Mouse (Mus musculus) liver, embryonic 14.5 days (tissue): ENCODE results near the gene Cntn5. TPM values are rescaled to one million over a fixed set of nuclear protein-coding genes. Genes with fewer than 3 reads are reported as not detected.

Experiments used
- ATAC-seq: fragments of 200-750 bp; cut with Nextera tagmentation; 2 replicates; pipeline ENCODE4 v1.8.0; 2017; ENCODE audit warnings: moderate number of reproducible peaks, mild to moderate bottlenecking, moderate library complexity; ENCODE audit not compliant: insufficient read depth
- DNase-seq, 3 experiments: peaks; one replicate each; pipeline ENCODE4 v3.0.0-alpha.2; 2012 to 2013; ENCODE audit warnings: low read depth in 3 of 3, low spot score in 3 of 3
- H3K27ac ChIP-seq: fragments of 300-500 bp; sonication (generic); 2 replicates; pipeline ENCODE4 v1.5.1; 2014; ENCODE audit warnings: moderate library complexity, mild to moderate bottlenecking, control low read depth, inconsistent platforms
- H3K27me3 ChIP-seq: fragments of 300-500 bp; sonication (generic); 2 replicates; pipeline ENCODE4 v1.6.1; 2014; ENCODE audit warnings: mild to moderate bottlenecking, low read length, moderate library complexity; ENCODE audit not compliant: control insufficient read depth, insufficient read depth
- H3K36me3 ChIP-seq: fragments of 300-500 bp; sonication (generic); replicated peaks from 2 replicates; pipeline ENCODE4 v1.6.1; 2014; ENCODE audit warnings: low read depth; ENCODE audit not compliant: control insufficient read depth, insufficient read depth
- H3K4me1 ChIP-seq, 2 experiments: fragments of 200-500 bp in 1 of 2; fragments of 300-500 bp in 1 of 2; sonication (generic) in 1 of 2; replicated peaks; 2 replicates each; pipeline ENCODE4 v1.6.1; 2012 to 2014; ENCODE audit warnings: antibody characterized with exemption in 1 of 2, inconsistent platforms in 1 of 2, low read length in 1 of 2; ENCODE audit not compliant: control insufficient read depth in 2 of 2, insufficient read depth in 2 of 2
- H3K4me2 ChIP-seq: fragments of 300-500 bp; sonication (generic); 2 replicates; pipeline ENCODE4 v1.6.1; 2014; ENCODE audit warnings: low read depth, mild to moderate bottlenecking, control low read depth, moderate library complexity
- H3K4me3 ChIP-seq, 2 experiments: fragments of 200-500 bp in 1 of 2; fragments of 300-500 bp in 1 of 2; sonication (generic) in 1 of 2; 2 replicates each; pipeline ENCODE4 v1.5.1; 2012 to 2014; ENCODE audit warnings: low read depth in 2 of 2, low read length in 2 of 2, mild to moderate bottlenecking in 2 of 2, control low read depth in 1 of 2, inconsistent platforms in 1 of 2, moderate library complexity in 1 of 2; ENCODE audit not compliant: insufficient read depth in 1 of 2
- H3K9ac ChIP-seq: fragments of 300-500 bp; sonication (generic); replicated peaks from 2 replicates; pipeline ENCODE4 v1.6.1; 2014; ENCODE audit warnings: mild to moderate bottlenecking, control low read depth, moderate library complexity
- H3K9me3 ChIP-seq: fragments of 300-500 bp; sonication (generic); 2 replicates; pipeline ENCODE4 v1.6.1; 2016; ENCODE audit warnings: low read length, mixed read lengths; ENCODE audit not compliant: control insufficient read depth
- CTCF ChIP-seq: IDR thresholded peaks from 2 replicates; pipeline ENCODE4 v1.5.1; 2016; ENCODE audit warnings: antibody characterized with exemption, low read depth, control low read depth
- EP300 ChIP-seq: IDR thresholded peaks from 2 replicates; pipeline ENCODE4 v1.6.1; 2016; ENCODE audit warnings: antibody characterized with exemption, low read depth
- WGBS: fragments of 180-500 bp; shearing (Covaris S2); extraction: QIAGEN DNeasy Blood & Tissue Kit; methylation state at CpG from one replicate; pipeline ENCODE4 v1.1.7; 2014; ENCODE audit not compliant: insufficient replicate concordance; 5-methylcytosine and 5-hydroxymethylcytosine counted together
- polyA plus RNA-seq, 2 experiments: library from polyadenylated mRNA; depleted of rRNA in 1 of 2; stranded (reverse) in 1 of 2; unstranded in 1 of 2; fragments of >200 nt; fragmentation: Nextera tagmentation in 1 of 2; extraction: Ambion mirVana in 1 of 2; gene quantifications; 2 replicates each; pipeline versions ENCODE4 v1.2.1 to v1.2.3; 2012 to 2014

The Cntn5 gene
- polyA plus RNA-seq, 2 experiments, result not detected

DNA sequence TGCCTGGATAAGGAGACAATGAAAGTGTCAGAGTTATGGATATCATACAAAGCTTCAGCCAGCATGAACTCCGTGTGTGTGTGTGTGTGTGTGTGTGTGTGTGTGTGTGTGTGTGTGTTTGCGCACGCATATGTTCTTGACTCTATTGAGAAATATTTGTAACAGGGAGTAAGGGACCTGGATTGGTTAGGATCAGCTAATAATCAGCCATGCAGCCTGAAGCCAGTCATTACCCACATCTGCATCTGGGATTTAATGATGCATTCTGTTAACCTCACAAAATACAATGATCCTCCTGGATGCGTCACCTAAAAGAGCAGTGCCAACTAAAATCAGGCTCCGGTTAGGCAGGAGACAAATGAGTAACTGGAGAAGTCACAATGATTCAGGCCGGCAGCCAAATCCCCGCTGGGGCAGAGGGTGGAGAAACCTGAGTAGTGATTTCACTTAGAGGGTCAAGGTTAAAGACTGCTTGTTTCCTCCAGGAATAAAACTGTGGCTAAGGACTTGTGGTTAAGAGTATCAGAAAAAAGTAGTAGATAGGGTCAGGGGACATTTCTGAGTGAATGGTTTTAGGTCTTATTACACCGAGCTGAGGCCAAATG lies 1021.7 kb downstream of the Cntn5 start:
- ATAC-seq (no peak), DNase-seq (no peak)
- 66% methylated on average over 8 of the region's 8 CpGs for WGBS
- Histone ChIP-seq H3K36me3 (no peaks in the 10 kb centered on the region), H3K4me2 (no peak overlapping the region), H3K9ac (no peak overlapping the region), H3K4me3 (no peak overlapping the region), H3K9me3 (no peaks in the 10 kb centered on the region), H3K27me3 (no peaks in the 10 kb centered on the region), H3K4me1 (no peaks in the 10 kb centered on the region), H3K27ac (no peak overlapping the region)
- TF ChIP-seq EP300, result no peak
- no peak for TF ChIP-seq CTCF

DNA sequence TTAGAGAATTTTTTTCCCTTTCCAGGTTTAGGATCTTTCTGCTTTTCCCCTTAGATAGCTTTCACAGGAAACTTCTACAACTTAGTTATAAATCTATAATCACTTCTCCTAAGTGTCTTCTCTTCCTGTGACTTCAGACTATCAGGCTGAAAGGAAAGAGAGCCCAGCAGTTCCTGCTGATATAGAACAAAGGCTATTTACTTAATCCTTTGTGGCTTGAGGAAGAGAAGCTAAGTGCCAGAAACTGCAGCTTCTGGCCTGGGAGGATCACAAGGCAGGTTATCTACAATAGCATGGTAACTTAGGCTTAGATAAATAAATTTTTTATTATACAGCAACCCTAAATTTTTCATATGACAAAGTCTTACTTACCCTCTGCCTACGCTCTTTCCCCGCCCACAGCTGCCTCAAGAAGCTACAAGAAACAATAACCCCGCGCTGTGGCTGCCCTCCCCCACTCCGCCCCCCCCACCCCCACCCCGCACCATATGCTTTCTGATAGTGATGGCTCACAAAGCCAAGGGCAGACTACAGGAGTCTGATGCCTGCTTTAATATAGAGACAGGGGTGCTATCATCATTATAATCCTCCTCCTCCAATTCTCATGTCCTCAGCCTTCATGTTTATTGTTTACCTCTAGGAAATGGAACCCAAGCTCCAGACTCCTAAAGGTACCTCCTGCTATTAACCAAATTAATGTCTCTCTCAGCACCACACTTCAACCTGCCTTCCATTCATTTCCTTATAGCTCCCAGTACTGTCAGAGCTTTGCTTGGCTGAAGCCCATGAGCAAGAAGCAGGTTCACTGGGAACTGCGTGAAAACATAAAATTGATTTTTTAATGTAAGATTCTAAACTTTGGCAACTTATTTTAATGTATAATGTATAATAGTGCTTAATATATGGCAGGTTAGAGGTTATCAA lies 1032.2 kb downstream of the Cntn5 start:
- H3K4me3 ChIP-seq, result no peak overlapping the region
- H3K9me3 ChIP-seq, result no peaks in the 10 kb centered on the region
- no peak overlapping the region for H3K4me2 ChIP-seq
- WGBS, result 33% methylated on average over 7 of the region's 7 CpGs
- no peak for DNase-seq
- no peak overlapping the region for H3K9ac ChIP-seq
- TF ChIP-seq EP300 (no peak), CTCF (no peak)
- H3K36me3 ChIP-seq, result no peaks in the 10 kb centered on the region
- no peaks in the 10 kb centered on the region for H3K27me3 ChIP-seq
- H3K27ac ChIP-seq, result no peak overlapping the region
- H3K4me1 ChIP-seq, result no peaks in the 10 kb centered on the region
- ATAC-seq, result no peak

DNA sequence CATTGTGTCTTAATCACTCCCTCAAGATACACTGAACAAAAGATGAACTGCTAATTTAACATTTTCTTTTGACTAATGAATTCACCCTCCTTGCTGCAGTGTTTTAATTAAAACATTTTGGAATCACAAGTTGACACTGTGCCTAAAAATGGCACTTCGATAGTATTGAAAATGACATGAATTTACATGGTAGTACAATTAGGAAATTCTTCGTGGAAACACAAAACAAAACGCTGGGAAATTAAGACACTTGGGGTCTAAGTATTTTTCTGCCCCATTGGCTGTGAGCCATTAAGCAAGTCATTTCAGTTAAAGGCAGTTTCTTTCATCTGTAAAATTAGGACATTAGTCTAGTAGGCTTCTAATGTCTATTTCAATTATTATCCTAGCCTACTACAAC lies 1043.9 kb downstream of the Cntn5 start:
- no peak overlapping the region for H3K4me3 ChIP-seq
- no peak overlapping the region for H3K27ac ChIP-seq
- 53% methylated on average over 3 of the region's 3 CpGs for WGBS
- no peaks in the 10 kb centered on the region for H3K36me3 ChIP-seq
- no peaks in the 10 kb centered on the region for H3K4me1 ChIP-seq
- DNase-seq (no peak), ATAC-seq (no peak)
- TF ChIP-seq EP300 (no peak), CTCF (no peak)
- no peaks in the 10 kb centered on the region for H3K9me3 ChIP-seq
- no peaks in the 10 kb centered on the region for H3K27me3 ChIP-seq
- H3K4me2 ChIP-seq, result no peak overlapping the region
- H3K9ac ChIP-seq, result no peak overlapping the region

DNA sequence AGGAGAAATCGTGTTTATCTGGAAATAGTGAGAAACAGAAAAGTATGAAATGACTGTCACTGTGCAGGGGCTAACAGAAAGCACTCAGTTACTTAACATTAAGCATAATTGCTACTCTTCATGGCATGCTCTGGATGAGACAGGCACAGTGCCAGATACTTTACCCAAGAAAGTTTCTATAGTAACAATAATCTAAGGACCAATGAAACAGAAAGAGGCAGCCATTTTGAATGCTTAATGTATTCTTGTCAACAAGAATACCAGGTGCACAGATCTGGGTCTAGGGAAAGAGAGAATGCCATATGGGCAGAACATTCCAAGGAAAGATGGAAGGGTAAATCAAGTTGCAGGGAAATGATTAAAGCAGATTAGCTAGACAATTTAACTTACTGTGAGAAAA lies 1045.3 kb downstream of the Cntn5 start:
- 11% methylated on average over 1 of the region's 1 CpGs for WGBS
- no peak for ATAC-seq

DNA sequence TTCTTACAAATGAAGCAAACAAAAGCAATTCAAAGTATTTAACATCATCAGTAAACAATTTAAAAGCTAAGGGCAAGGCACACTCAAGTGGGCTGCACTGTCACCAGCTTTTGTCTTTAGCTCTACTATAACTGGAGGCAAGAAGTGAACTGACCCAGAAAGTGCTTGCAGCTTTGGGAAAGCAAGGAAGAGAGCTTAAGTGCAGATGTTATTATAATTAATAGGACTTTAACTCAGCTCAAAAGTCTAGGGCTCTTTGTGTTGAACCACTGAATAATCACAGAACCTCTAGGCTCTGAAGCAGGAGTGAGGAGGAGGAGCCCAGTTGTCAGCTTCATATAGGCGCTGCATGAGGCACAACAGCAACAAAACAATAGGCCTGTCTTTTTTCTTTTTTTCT lies 1049.8 kb downstream of the Cntn5 start:
- Histone ChIP-seq H3K4me3 (no peak overlapping the region), H3K4me1 (no peaks in the 10 kb centered on the region), H3K9me3 (no peaks in the 10 kb centered on the region), H3K27ac (no peak overlapping the region), H3K4me2 (no peak overlapping the region), H3K36me3 (no peaks in the 10 kb centered on the region), H3K27me3 (no peaks in the 10 kb centered on the region), H3K9ac (no peak overlapping the region)
- ATAC-seq (no peak), DNase-seq (no peak)
- no peak for TF ChIP-seq EP300
- 53% methylated on average over 1 of the region's 1 CpGs for WGBS

More for the DNA sequence above, 1045.3 kb downstream of the Cntn5 start:
- H3K27me3 ChIP-seq, result no peaks in the 10 kb centered on the region
- DNase-seq, result no peak
- H3K4me1 ChIP-seq, result no peaks in the 10 kb centered on the region
- H3K4me2 ChIP-seq, result no peak overlapping the region
- H3K9ac ChIP-seq, result no peak overlapping the region
- H3K4me3 ChIP-seq, result no peak overlapping the region
- no peaks in the 10 kb centered on the region for H3K9me3 ChIP-seq
- no peak for TF ChIP-seq EP300
- no peak for TF ChIP-seq CTCF
- H3K36me3 ChIP-seq, result no peaks in the 10 kb centered on the region
- H3K27ac ChIP-seq, result no peak overlapping the region
